Mouse (Mus musculus): ENCODE results near the gene Ak7.

Ak7 gene

GRCm38 (mm10) chr12:105705799-105706487 is at the start of gene Ak7:
Gene Ak7, plus strand, starts transcription at chr12:105705976.
- in situ Hi-C loops (cut with MboI, MseI) = no loop called here

- in situ Hi-C loops (cut with MboI, MseI) = no loop called here
These were observed 29.5 kb upstream of the Ak7 start for GRCm38 (mm10) chr12:105676274-105676673.

GRCm38 (mm10) chr12:105678211-105678610 is 27.6 kb upstream of the Ak7 start:
- in situ Hi-C loops (cut with MboI, MseI) = no loop called here

- in situ Hi-C loops (cut with MboI, MseI) = no loop called here
These were observed 27.0 kb upstream of the Ak7 start for GRCm38 (mm10) chr12:105678762-105679161.

GRCm38 (mm10) chr12:105683933-105684901 is 21.6 kb upstream of the Ak7 start, which contains the start of gene Gskip:
Gene Gskip, plus strand, starts transcription at chr12:105684829.
- in situ Hi-C loops (cut with MboI, MseI) = loop anchor here (10.0 kb wide), 1 partner anchor 101 kb away; the partner anchor contains the start of gene Papola

GRCm38 (mm10) chr12:105685001-105685691 is 20.6 kb upstream of the Ak7 start, which contains the start of gene Atg2b:
Gene Atg2b, minus strand, starts transcription at chr12:105685211.
- in situ Hi-C loops (cut with MboI, MseI) = loop anchor here (10.0 kb wide), 1 partner anchor 100 kb away; the partner anchor contains the start of gene Papola

GRCm38 (mm10) chr12:105686791-105687190 is 19.0 kb upstream of the Ak7 start:
- in situ Hi-C loops (cut with MboI, MseI) = loop anchor here (10.0 kb wide), 1 partner anchor 98 kb away; the partner anchor contains the start of gene Papola

- in situ Hi-C loops (cut with MboI, MseI) = loop anchor here (10.0 kb wide), 1 partner anchor 97 kb away; the partner anchor contains the start of gene Papola
These were observed 18.4 kb upstream of the Ak7 start for GRCm38 (mm10) chr12:105687416-105687815.

- in situ Hi-C loops (cut with MboI, MseI) = loop anchor here (10.0 kb wide), 1 partner anchor 96 kb away; the partner anchor contains the start of gene Papola
These were observed 17.2 kb upstream of the Ak7 start for GRCm38 (mm10) chr12:105688546-105688945.

- in situ Hi-C loops (cut with MboI, MseI) = loop anchor here (10.0 kb wide), 1 partner anchor 95 kb away; the partner anchor contains the start of gene Papola
These were observed 16.3 kb upstream of the Ak7 start for GRCm38 (mm10) chr12:105689435-105689834.

- in situ Hi-C loops (cut with MboI, MseI) = no loop called here
These were observed 11.8 kb upstream of the Ak7 start for GRCm38 (mm10) chr12:105694021-105694420.

- in situ Hi-C loops (cut with MboI, MseI) = no loop called here
These were observed 9.9 kb upstream of the Ak7 start for GRCm38 (mm10) chr12:105695848-105696247.

GRCm38 (mm10) chr12:105697104-105697780 is 8.5 kb upstream of the Ak7 start:
- in situ Hi-C loops (cut with MboI, MseI) = no loop called here

GRCm38 (mm10) chr12:105700433-105700832 is 5.3 kb upstream of the Ak7 start:
- in situ Hi-C loops (cut with MboI, MseI) = no loop called here

- in situ Hi-C loops (cut with MboI, MseI) = no loop called here
These were observed 12.8 kb downstream of the Ak7 start for GRCm38 (mm10) chr12:105718616-105719015.

GRCm38 (mm10) chr12:105720196-105720595 is 14.4 kb downstream of the Ak7 start:
- in situ Hi-C loops (cut with MboI, MseI) = no loop called here

- in situ Hi-C loops (cut with MboI, MseI) = no loop called here
These were observed 15.8 kb downstream of the Ak7 start for GRCm38 (mm10) chr12:105721452-105722132.

- in situ Hi-C loops (cut with MboI, MseI) = no loop called here
These were observed 16.9 kb downstream of the Ak7 start for GRCm38 (mm10) chr12:105722657-105723056.

GRCm38 (mm10) chr12:105724616-105725015 is 18.8 kb downstream of the Ak7 start:
- in situ Hi-C loops (cut with MboI, MseI) = no loop called here

- in situ Hi-C loops (cut with MboI, MseI) = no loop called here
These were observed 20.0 kb downstream of the Ak7 start for GRCm38 (mm10) chr12:105725736-105726135.
